Mouse (Mus musculus): ENCODE results near the gene Dop1b. TPM values are rescaled to one million over a fixed set of nuclear protein-coding genes. Genes with fewer than 3 reads are reported as not detected.
"Not testable (repeated sequence)": the region's sequence is repeated elsewhere in the genome, so short reads cannot be mapped to it uniquely, and the experiment has no call there.

Dop1b gene
- polyA plus RNA-seq, 1 experiment from 2014 or later, result 40.3 TPM

- Histone ChIP-seq H3K9ac (replicated peaks; ENCODE audit: low read length) (peak within 1 kb of the TSS; percentile 46), H3K9me3 (ENCODE audit: control insufficient read depth, low read length) (no peaks in the 10 kb centered on the region), H3K27me3 (ENCODE audit: control insufficient read depth, insufficient read depth, low read length) (peaks cover 44% of the 10 kb centered on the region)
Observed at GRCm38 (mm10) chr16:93682689-93683507, 28.8 kb upstream of the Dop1b start, which contains the start of gene Cbr3. TSS of gene Cbr3 (plus strand) at chr16:93683215.

DNA sequence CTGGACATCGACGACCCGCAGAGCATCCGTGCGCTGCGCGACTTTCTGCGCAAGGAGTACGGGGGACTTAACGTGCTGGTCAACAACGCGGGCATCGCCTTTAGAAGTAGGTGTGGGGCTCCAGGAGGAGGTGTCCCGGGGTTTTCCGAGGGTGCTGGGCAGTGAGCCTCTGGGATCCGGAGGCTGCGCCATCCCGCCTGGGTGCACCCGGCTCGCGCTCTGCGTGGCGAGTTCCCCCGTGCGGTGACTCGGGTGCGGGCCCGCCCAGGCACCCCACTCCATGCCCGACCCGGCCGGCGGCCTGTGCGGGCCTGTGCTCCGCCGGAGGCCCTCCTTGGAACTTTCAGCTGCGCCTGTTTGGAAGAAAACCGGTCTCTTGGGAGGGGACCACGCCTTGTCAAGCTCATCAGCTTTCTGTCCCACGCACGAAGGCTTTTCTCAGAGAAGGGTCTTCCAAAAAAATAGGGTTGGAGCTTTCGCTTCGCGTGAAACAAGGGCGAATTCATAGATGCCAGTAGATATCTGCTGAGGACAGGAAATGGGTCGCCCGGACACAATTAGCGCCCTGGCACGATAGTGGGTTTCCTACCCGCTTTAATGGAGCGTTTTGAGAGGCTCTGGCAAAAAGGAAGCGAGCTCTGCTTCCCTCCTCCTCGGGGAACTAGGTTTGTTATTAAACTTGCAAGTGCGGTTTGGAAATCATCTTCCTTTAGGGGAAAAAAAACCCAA is 28.0 kb upstream of the Dop1b start:
- under 1% methylated on average over 53 of the region's 53 CpGs for WGBS
- Histone ChIP-seq H3K4me3 (replicated peaks; ENCODE audit: low read depth, low read length) (peak overlapping the region; percentile 37), H3K36me3 (ENCODE audit: control insufficient read depth, insufficient read depth, low read length) (no peaks in the 10 kb centered on the region), H3K27me3 (ENCODE audit: control insufficient read depth, insufficient read depth, low read length) (peaks cover 44% of the 10 kb centered on the region), H3K27ac (replicated peaks; ENCODE audit: low read depth, low read length) (no peak overlapping the region), H3K4me2 (ENCODE audit: low read length) (peak overlapping the region; percentile 64), H3K4me1 (ENCODE audit: control insufficient read depth, insufficient read depth, low read length) (peaks cover 4% of the 10 kb centered on the region; the same call in 1 of the 2 replicates), H3K9me3 (ENCODE audit: control insufficient read depth, low read length) (no peaks in the 10 kb centered on the region), H3K9ac (replicated peaks; ENCODE audit: low read length) (peak overlapping the region; percentile 46)
- ATAC-seq (ENCODE audit: low FRiP score, low TSS enrichment) (no peak), DNase-seq (peak; percentile 36)

More at GRCm38 (mm10) chr16:93682689-93683507, 28.8 kb upstream of the Dop1b start, which contains the start of gene Cbr3:
- under 1% methylated on average over 63 of the region's 63 CpGs for WGBS
- Histone ChIP-seq H3K4me1 (ENCODE audit: control insufficient read depth, insufficient read depth, low read length) (peaks cover 4% of the 10 kb centered on the region; the same call in 1 of the 2 replicates), H3K4me3 (replicated peaks; ENCODE audit: low read depth, low read length) (peak within 1 kb of the TSS; percentile 37), H3K27ac (replicated peaks; ENCODE audit: low read depth, low read length) (no peak within 1 kb of the TSS), H3K4me2 (ENCODE audit: low read length) (peak within 1 kb of the TSS; percentile 64), H3K36me3 (ENCODE audit: control insufficient read depth, insufficient read depth, low read length) (no peaks in the 10 kb centered on the region)
- ATAC-seq (ENCODE audit: low FRiP score, low TSS enrichment), result no peak; the same call in 1 of the 2 replicates
- peak; percentile 72 for DNase-seq

GRCm38 (mm10) chr16:93684441-93684840 is 27.3 kb upstream of the Dop1b start:
- H3K4me2 ChIP-seq (ENCODE audit: low read length), result no peak overlapping the region
- H3K27me3 ChIP-seq (ENCODE audit: control insufficient read depth, insufficient read depth, low read length), result peaks cover 44% of the 10 kb centered on the region
- H3K27ac ChIP-seq (replicated peaks; ENCODE audit: low read depth, low read length), result no peak overlapping the region
- no peaks in the 10 kb centered on the region for H3K36me3 ChIP-seq (ENCODE audit: control insufficient read depth, insufficient read depth, low read length)
- 34% methylated on average over 7 of the region's 7 CpGs for WGBS
- no peak for DNase-seq
- H3K9me3 ChIP-seq (ENCODE audit: control insufficient read depth, low read length), result no peaks in the 10 kb centered on the region
- H3K4me3 ChIP-seq (replicated peaks; ENCODE audit: low read depth, low read length), result no peak overlapping the region
- peaks cover 4% of the 10 kb centered on the region; the same call in 1 of the 2 replicates for H3K4me1 ChIP-seq (ENCODE audit: control insufficient read depth, insufficient read depth, low read length)
- no peak for ATAC-seq (ENCODE audit: low FRiP score, low TSS enrichment)
- H3K9ac ChIP-seq (replicated peaks; ENCODE audit: low read length), result no peak overlapping the region

GRCm38 (mm10) chr16:93685783-93686182 is 25.9 kb upstream of the Dop1b start:
- H3K27me3 ChIP-seq (ENCODE audit: control insufficient read depth, insufficient read depth, low read length), result peaks cover 43% of the 10 kb centered on the region
- not testable (repeated sequence) for H3K27ac ChIP-seq (replicated peaks; ENCODE audit: low read depth, low read length); H3K4me1 ChIP-seq (ENCODE audit: control insufficient read depth, insufficient read depth, low read length); H3K4me2 ChIP-seq (ENCODE audit: low read length); H3K4me3 ChIP-seq (replicated peaks; ENCODE audit: low read depth, low read length); ATAC-seq (ENCODE audit: low FRiP score, low TSS enrichment); H3K9ac ChIP-seq (replicated peaks; ENCODE audit: low read length); DNase-seq; H3K36me3 ChIP-seq (ENCODE audit: control insufficient read depth, insufficient read depth, low read length); H3K9me3 ChIP-seq (ENCODE audit: control insufficient read depth, low read length)
- 94% methylated on average over 3 of the region's 3 CpGs for WGBS

DNA sequence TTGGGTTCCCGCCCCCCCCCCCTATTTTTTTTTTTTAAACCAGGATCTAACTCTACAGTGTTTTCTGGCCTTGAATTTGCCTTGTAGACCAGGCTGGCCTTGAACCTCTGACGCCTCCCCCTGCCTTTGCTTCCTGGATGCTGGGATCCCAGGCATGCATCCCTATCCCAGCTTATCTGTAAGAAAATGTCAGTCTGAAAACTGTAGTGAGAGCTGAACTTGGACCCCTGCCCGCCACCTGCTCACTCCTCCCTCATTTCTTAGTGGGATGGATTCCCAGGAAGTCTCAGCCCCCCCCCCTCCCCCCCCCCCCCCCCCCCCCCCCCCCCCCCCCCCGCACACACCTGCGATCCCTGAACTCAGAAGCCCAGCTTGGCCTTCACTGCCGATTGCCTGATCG is 25.3 kb upstream of the Dop1b start:
- Histone ChIP-seq H3K4me1 (ENCODE audit: control insufficient read depth, insufficient read depth, low read length) (peaks cover 4% of the 10 kb centered on the region; the same call in 1 of the 2 replicates), H3K9ac (replicated peaks; ENCODE audit: low read length) (no peak overlapping the region), H3K4me2 (ENCODE audit: low read length) (no peak overlapping the region), H3K27ac (replicated peaks; ENCODE audit: low read depth, low read length) (no peak overlapping the region), H3K27me3 (ENCODE audit: control insufficient read depth, insufficient read depth, low read length) (peaks cover 37% of the 10 kb centered on the region), H3K36me3 (ENCODE audit: control insufficient read depth, insufficient read depth, low read length) (no peaks in the 10 kb centered on the region), H3K4me3 (replicated peaks; ENCODE audit: low read depth, low read length) (no peak overlapping the region), H3K9me3 (ENCODE audit: control insufficient read depth, low read length) (no peaks in the 10 kb centered on the region)
- WGBS, result 81% methylated on average over 6 of the region's 7 CpGs
- DNase-seq (no peak), ATAC-seq (ENCODE audit: low FRiP score, low TSS enrichment) (no peak)

DNA sequence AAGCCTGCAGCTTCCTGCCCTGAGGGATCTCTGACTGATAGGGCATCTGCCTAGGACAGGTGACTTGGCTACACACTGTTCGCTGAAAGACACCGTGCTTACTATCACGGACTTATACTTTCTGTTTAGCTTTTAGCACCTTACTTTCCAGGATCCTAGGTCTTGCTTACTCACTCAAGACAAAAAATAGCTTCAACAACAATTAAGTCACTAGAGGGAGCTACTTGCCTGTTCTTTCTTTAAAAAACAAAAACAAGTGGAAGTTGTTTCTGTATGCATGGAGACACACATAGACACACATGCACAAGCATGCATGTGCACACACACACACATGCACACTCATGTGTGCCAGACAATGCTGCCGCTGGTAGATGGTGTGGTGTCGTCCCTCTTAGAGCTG is 24.8 kb upstream of the Dop1b start:
- WGBS, result 46% methylated on average over 5 of the region's 5 CpGs
- Histone ChIP-seq H3K9me3 (ENCODE audit: control insufficient read depth, low read length) (no peaks in the 10 kb centered on the region), H3K4me2 (ENCODE audit: low read length) (no peak overlapping the region), H3K4me3 (replicated peaks; ENCODE audit: low read depth, low read length) (no peak overlapping the region), H3K9ac (replicated peaks; ENCODE audit: low read length) (no peak overlapping the region), H3K4me1 (ENCODE audit: control insufficient read depth, insufficient read depth, low read length) (peaks cover 4% of the 10 kb centered on the region; the same call in 1 of the 2 replicates), H3K27me3 (ENCODE audit: control insufficient read depth, insufficient read depth, low read length) (peaks cover 32% of the 10 kb centered on the region), H3K27ac (replicated peaks; ENCODE audit: low read depth, low read length) (no peak overlapping the region), H3K36me3 (ENCODE audit: control insufficient read depth, insufficient read depth, low read length) (no peaks in the 10 kb centered on the region)
- peak; percentile 67 for DNase-seq
- no peak for ATAC-seq (ENCODE audit: low FRiP score, low TSS enrichment)

DNA sequence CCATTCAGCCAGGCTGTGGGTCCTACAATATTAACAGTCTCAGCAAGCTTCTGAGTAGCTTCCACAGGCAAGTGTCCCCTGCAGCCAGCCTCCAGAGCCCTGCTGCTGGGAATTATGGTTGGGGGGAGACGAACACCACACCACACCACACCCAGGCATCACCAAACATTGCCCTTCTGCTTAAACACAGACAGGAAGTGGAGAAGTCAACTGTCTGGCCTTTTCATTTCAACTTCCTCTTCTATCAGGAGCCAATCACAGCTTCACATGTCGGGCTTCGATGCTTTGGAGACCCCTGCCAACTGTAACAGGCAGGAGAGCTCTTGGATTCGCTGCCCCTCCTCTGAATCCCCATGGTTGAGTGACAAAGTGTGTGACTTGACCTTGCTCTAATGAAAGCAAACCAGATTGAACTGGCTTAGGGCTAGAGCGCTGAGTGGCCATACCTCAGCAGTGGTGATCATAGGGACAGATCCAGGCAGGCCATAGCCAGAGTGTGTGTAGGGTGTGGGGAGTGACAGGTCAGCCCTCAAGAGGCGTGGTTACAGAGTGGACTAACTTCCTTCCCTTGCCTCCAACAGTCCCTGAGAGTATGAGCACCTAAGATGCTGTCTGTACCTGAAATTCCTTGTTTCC is 20.4 kb upstream of the Dop1b start:
- Histone ChIP-seq H3K9ac (replicated peaks; ENCODE audit: low read length) (no peak overlapping the region), H3K9me3 (ENCODE audit: control insufficient read depth, low read length) (no peaks in the 10 kb centered on the region), H3K4me1 (ENCODE audit: control insufficient read depth, insufficient read depth, low read length) (no peaks in the 10 kb centered on the region), H3K36me3 (ENCODE audit: control insufficient read depth, insufficient read depth, low read length) (no peaks in the 10 kb centered on the region), H3K27me3 (ENCODE audit: control insufficient read depth, insufficient read depth, low read length) (no peaks in the 10 kb centered on the region), H3K4me2 (ENCODE audit: low read length) (no peak overlapping the region), H3K4me3 (replicated peaks; ENCODE audit: low read depth, low read length) (no peak overlapping the region), H3K27ac (replicated peaks; ENCODE audit: low read depth, low read length) (no peak overlapping the region)
- DNase-seq (no peak), ATAC-seq (ENCODE audit: low FRiP score, low TSS enrichment) (no peak)
- WGBS, result 76% methylated on average over 6 of the region's 6 CpGs

DNA sequence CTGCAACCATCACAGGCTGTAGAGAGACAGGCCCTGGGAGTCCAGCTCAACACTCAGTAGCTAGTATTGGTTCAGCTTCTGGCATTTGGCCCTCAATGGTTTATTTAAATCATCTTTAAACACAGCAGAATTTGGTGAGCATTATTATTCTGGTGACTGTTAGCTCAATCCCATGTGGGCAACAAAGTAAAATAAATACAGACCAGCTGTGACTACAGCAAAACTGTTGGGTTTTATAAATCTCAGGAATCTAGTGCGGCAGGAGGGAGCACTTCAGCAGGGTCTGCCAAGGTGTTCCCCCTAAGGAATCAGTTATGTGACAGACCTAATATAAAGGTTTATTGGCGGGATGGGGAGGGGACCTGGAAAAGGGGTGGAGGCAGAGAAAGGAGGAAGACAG is 19.0 kb upstream of the Dop1b start:
- no peaks in the 10 kb centered on the region for H3K9me3 ChIP-seq (ENCODE audit: control insufficient read depth, low read length)
- H3K4me1 ChIP-seq (ENCODE audit: control insufficient read depth, insufficient read depth, low read length), result no peaks in the 10 kb centered on the region
- DNase-seq, result no peak
- no peak overlapping the region for H3K27ac ChIP-seq (replicated peaks; ENCODE audit: low read depth, low read length)
- no peaks in the 10 kb centered on the region for H3K27me3 ChIP-seq (ENCODE audit: control insufficient read depth, insufficient read depth, low read length)
- WGBS, result 83% methylated on average over 2 of the region's 2 CpGs
- no peak for ATAC-seq (ENCODE audit: low FRiP score, low TSS enrichment)
- no peak overlapping the region for H3K4me3 ChIP-seq (replicated peaks; ENCODE audit: low read depth, low read length)
- H3K4me2 ChIP-seq (ENCODE audit: low read length), result no peak overlapping the region
- no peaks in the 10 kb centered on the region for H3K36me3 ChIP-seq (ENCODE audit: control insufficient read depth, insufficient read depth, low read length)
- no peak overlapping the region for H3K9ac ChIP-seq (replicated peaks; ENCODE audit: low read length)
